Mouse (Mus musculus): ENCODE measurements around the gene Wasl.

Wasl gene

GRCm38 (mm10) chr6:24604289-24604688 lies 60.5 kb downstream of the Wasl start:
- no peak for DNase-seq (ENCODE audit: low spot score in 2 of 2)

GRCm38 (mm10) chr6:24602993-24603392 lies 61.8 kb downstream of the Wasl start:
- DNase-seq (ENCODE audit: low spot score in 2 of 2) = no peak

GRCm38 (mm10) chr6:24602351-24602750 lies 62.5 kb downstream of the Wasl start:
- no peak for DNase-seq (ENCODE audit: low spot score in 2 of 2)

GRCm38 (mm10) chr6:24601668-24602067 lies 63.1 kb downstream of the Wasl start:
- no peak for DNase-seq (ENCODE audit: low spot score in 2 of 2)

- DNase-seq (ENCODE audit: low spot score in 2 of 2) = no peak
These were observed 64.1 kb downstream of the Wasl start for GRCm38 (mm10) chr6:24600726-24601125.

GRCm38 (mm10) chr6:24600134-24600533 lies 64.7 kb downstream of the Wasl start:
- DNase-seq (ENCODE audit: low spot score in 2 of 2) = no peak

- no peak for DNase-seq (ENCODE audit: low spot score in 2 of 2)
These were observed 65.2 kb downstream of the Wasl start for GRCm38 (mm10) chr6:24599639-24600038.

GRCm38 (mm10) chr6:24599179-24599578 lies 65.6 kb downstream of the Wasl start:
- DNase-seq (ENCODE audit: low spot score in 2 of 2) = no peak

GRCm38 (mm10) chr6:24597500-24597899 lies 67.3 kb downstream of the Wasl start, which contains the start of gene Lmod2:
Gene Lmod2, plus strand, starts transcription at chr6:24597762.
- DNase-seq (ENCODE audit: low spot score in 2 of 2) = no peak

- no peak for DNase-seq (ENCODE audit: low spot score in 2 of 2)
These were observed 73.1 kb downstream of the Wasl start for GRCm38 (mm10) chr6:24591525-24592218.

- DNase-seq (ENCODE audit: low spot score in 2 of 2) = no peak
These were observed 74.5 kb downstream of the Wasl start for GRCm38 (mm10) chr6:24590282-24590681.

- DNase-seq (ENCODE audit: low spot score in 2 of 2) = no peak
These were observed 77.9 kb downstream of the Wasl start for GRCm38 (mm10) chr6:24586885-24587284.

- no peak for DNase-seq (ENCODE audit: low spot score in 2 of 2)
These were observed 79.1 kb downstream of the Wasl start for GRCm38 (mm10) chr6:24585431-24586310.

GRCm38 (mm10) chr6:24583456-24583855 lies 81.4 kb downstream of the Wasl start:
- DNase-seq (ENCODE audit: low spot score in 2 of 2) = no peak

GRCm38 (mm10) chr6:24573319-24573718 lies 91.5 kb downstream of the Wasl start:
- DNase-seq (ENCODE audit: low spot score in 2 of 2) = no peak

GRCm38 (mm10) chr6:24572431-24572830 lies 92.4 kb downstream of the Wasl start:
- no peak for DNase-seq (ENCODE audit: low spot score in 2 of 2)

- DNase-seq (ENCODE audit: low spot score in 2 of 2) = no peak
These were observed 93.7 kb downstream of the Wasl start for GRCm38 (mm10) chr6:24571126-24571525.

- DNase-seq (ENCODE audit: low spot score in 2 of 2) = no peak
These were observed 94.5 kb downstream of the Wasl start for GRCm38 (mm10) chr6:24570278-24570677.

- no peak for DNase-seq (ENCODE audit: low spot score in 2 of 2)
These were observed 95.1 kb downstream of the Wasl start for GRCm38 (mm10) chr6:24569711-24570110.

- DNase-seq (ENCODE audit: low spot score in 2 of 2) = no peak
These were observed 95.8 kb downstream of the Wasl start for GRCm38 (mm10) chr6:24568963-24569362.

- DNase-seq (ENCODE audit: low spot score in 2 of 2) = no peak
These were observed 99.9 kb downstream of the Wasl start for GRCm38 (mm10) chr6:24564886-24565285.

GRCm38 (mm10) chr6:24564081-24564480 lies 100.7 kb downstream of the Wasl start:
- no peak for DNase-seq (ENCODE audit: low spot score in 2 of 2)
